Mouse (Mus musculus) left cerebral cortex, adult 9 months (tissue): Measurements from ENCODE around the gene Pde9a.
"Not testable (repeated sequence)": the region's sequence is repeated elsewhere in the genome, so short reads cannot be mapped to it uniquely, and the experiment has no call there.

ENCODE experiments used
- DNase-seq, 2 experiments: peaks; one replicate each; pipeline ENCODE4 v3.0.0; 2022; ENCODE audit warnings: low spot score in 2 of 2

Pde9a gene

GRCm38 (mm10) chr17:31385671-31386665 is at the start of gene Pde9a:
Gene Pde9a (plus strand): TSS chr17:31386210.
- peak in 1 of 2 experiments; percentile 35 for DNase-seq

GRCm38 (mm10) chr17:31339769-31340168 is 46.2 kb upstream of the Pde9a start:
- DNase-seq = no peak

- DNase-seq = no peak
Measured at GRCm38 (mm10) chr17:31342191-31342590, 43.8 kb upstream of the Pde9a start.

DNA sequence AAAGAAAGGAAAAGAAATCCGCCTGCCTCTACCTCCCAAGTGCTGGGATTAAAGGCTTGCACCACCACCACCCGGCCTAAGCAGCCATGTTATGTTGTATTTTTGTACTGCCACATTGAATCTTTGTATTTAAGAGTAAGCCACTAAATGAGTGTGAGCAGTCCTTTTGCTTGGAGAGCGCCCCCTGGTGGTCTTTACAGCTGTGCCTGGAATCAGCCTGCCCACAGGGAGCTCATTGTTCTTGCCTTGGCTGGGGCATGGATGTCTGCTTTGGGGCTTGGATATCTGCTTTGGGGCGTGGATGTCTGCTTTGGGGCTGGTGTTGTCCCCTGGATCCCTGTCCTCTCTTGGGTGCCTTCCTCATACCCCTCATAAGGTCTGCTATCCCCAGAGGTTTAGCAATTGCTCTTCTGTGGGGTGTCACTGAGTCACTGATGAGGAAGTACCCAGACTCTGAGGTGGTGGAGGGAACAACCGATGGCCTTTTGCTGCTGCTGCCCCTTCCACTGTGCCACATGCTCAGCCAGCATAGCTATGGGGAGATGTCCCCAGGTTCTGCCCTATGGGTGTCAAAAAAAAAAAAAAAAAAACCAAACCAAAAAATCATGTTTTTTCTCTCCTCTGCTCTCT is 41.7 kb upstream of the Pde9a start:
- DNase-seq = peak in 1 of 2 experiments; percentile 79

DNA sequence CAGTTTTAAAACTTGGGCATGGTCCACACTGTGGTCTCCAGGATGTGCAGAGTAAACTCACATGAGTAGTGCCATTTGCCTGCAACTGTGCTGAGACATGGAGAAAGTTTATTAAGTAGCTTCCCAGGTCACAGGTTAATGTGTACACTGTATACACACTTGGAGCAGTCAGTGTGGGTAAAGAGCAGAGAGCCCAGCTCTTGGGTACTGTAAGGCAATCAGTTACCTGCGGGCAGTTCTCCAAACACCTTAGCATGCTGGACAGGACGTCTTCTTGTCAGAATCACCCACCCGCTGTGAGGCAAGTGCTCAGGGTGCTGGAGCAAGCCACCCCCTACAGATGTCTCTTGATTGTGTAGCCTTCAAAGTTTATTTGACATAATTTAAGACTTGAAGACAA is 41.2 kb upstream of the Pde9a start:
- DNase-seq = no peak

DNA sequence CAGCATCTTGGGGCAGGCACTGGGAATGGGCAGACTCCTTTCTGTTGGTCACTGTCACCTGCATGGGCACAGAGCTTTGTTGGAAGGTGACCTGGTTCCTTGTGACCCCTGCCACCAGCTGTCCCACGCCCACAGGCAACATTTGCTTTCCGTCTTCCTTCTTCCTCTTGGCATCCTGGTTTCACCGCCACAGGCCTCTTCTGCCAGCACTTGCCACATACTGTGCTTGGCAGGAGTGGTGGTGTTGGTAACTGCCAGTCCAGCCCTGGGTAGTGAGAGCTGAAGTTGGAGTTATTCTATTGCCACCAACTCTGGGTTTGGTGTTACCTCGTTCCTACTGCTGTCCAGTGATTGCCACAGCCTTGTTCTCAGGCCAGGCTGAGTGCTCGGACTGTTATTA is 37.9 kb upstream of the Pde9a start:
- no peak for DNase-seq

GRCm38 (mm10) chr17:31349388-31349787 is 36.6 kb upstream of the Pde9a start:
- DNase-seq = peak in 1 of 2 experiments; percentile 49

- DNase-seq = no peak
Measured at GRCm38 (mm10) chr17:31351984-31352383, 34.0 kb upstream of the Pde9a start.

DNA sequence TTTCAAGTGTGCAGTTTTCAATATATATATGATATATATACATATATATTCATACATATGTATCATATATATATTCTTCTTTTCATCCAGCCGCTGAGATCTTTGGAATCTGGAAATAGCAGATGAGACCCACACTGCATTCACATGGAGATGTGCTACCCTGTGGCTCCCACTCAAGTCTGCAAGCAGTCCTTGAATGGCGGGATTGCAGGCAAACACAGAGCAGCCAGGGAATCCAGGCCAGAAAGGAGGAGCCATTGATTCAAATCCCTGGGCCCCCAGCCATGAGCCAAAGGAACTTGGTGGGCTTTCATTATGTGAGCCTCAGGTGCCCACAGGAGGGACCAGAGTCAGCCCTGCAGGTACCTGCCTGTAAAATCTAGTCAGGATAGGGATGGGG is 32.8 kb upstream of the Pde9a start:
- DNase-seq = no peak

DNA sequence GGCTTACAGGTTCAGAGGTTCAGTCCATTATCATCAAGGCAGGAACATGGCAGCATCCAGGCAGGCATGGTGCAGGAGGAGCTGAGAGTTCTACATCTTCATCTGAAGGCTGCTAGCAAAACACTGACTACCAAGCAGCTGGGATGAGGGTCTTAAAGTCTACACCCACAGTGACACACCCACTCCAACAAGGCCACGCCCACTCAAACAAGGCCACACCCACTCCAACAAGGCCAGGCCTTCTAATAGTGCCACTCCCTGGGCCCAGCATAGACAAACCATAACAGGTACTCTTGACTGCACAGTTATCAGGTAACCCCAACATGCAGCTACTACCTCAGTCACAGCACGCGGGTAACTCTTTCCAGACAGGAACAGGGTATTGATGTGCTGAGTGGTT is 31.3 kb upstream of the Pde9a start:
- DNase-seq = not testable (repeated sequence)

DNA sequence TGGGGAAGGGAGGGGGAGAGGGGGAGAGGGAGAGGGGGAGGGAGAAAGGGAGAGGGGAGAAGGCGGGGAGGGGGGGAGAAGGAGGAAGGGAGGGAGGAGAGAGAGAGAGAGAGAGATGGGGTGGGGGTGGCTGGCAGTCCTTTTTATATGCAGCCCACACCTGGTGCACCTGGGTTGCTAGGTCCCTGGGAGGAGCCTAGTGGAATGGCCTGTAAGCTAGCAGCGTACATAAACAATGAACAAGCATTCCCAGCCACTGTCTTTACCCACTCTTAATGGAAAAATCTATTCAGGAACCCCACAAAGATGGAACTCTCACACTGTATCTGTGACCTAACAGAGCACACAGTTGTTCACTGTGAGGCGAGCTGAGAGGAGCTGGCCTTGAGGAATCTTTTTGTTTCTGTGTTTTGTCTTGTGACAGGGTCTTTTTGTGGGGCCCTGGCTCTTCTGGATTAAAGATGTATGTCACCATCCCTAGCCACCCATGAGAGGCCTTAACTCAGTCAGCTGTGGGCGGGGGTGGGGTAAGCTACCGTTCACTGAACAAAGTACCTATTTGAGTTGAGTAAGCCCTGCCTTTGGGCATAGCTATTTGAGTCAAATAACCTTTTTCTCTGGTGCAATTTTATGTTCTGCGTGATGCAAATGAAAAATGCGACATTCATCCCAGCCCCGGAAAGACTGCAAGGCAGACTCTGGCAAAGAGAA is 30.1 kb upstream of the Pde9a start:
- DNase-seq = no peak

- no peak for DNase-seq
Measured at GRCm38 (mm10) chr17:31360582-31360981, 25.4 kb upstream of the Pde9a start.

- no peak for DNase-seq
Measured at GRCm38 (mm10) chr17:31365586-31366166, 20.3 kb upstream of the Pde9a start.

- DNase-seq = no peak
Measured at GRCm38 (mm10) chr17:31370221-31370620, 15.8 kb upstream of the Pde9a start.

- DNase-seq = no peak
Measured at GRCm38 (mm10) chr17:31370931-31371330, 15.1 kb upstream of the Pde9a start.

GRCm38 (mm10) chr17:31377961-31378360 is 8.0 kb upstream of the Pde9a start:
- peak in 1 of 2 experiments; percentile 77 for DNase-seq

DNA sequence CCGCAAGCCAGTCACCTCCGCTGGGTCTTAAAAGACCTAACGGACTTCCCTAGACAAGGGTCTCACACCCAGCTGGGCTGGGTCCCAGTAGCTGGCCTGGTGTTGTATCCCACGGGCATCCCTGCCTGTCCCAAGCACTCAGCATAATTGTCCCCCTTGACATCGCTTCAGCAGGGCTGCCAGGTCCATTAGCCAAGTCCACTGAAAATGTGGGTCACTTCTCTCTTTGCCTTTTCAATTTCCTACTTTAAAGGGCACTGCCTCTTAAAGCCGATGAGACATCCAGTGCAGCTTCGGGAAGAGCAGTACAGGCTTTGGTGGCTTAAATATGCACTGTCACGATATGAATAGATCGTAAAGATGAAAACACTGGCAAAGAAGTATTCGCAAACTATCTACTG is 7.6 kb upstream of the Pde9a start:
- DNase-seq = no peak

GRCm38 (mm10) chr17:31379086-31379485 is 6.9 kb upstream of the Pde9a start:
- DNase-seq = no peak

DNA sequence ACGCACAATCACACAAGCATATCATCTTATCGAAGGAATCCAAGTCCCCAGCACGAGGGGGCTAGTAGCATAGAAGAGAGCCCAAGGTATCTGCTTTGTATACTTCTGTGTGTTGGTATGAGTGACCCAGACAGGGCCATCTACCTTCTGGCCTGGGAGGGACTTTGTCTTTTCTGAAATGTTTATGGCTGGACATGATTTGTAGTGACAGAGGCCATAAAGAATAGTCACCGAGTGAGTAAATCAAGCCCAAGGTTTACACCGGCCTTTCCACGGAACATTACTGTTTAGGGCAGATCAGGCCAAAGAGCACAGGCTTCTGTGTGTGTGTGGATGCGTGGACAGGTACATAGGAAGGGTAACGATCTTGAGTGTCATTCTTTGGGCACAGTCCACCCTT is 6.1 kb upstream of the Pde9a start:
- DNase-seq = no peak

GRCm38 (mm10) chr17:31383320-31383719 is 2.7 kb upstream of the Pde9a start:
- DNase-seq = no peak

- no peak for DNase-seq
Measured at GRCm38 (mm10) chr17:31384968-31385627, 912 bp upstream of the Pde9a start.
